Mouse (Mus musculus) olfactory bulb, adult 2 months (tissue): ENCODE results near the gene Chchd6.

Source experiments
- CTCF ChIP-seq: fragments of 200-500 bp; IDR thresholded peaks from 2 replicates; pipeline ENCODE4 v1.5.1; 2012; ENCODE audit warnings: low read depth, mild to moderate bottlenecking, low read length, moderate library complexity; ENCODE audit not compliant: insufficient read depth
- POLR2A ChIP-seq: fragments of 200-500 bp; IDR thresholded peaks from 2 replicates; pipeline ENCODE4 v1.6.1; 2012; ENCODE audit warnings: mild to moderate bottlenecking, low read depth, low read length, moderate library complexity; ENCODE audit not compliant: insufficient read depth

- no peak for TF ChIP-seq CTCF
- no peak for TF ChIP-seq POLR2A
Observed at GRCm38 (mm10) chr6:89452976-89453674, 142.3 kb downstream of the Chchd6 start.
